Mouse (Mus musculus) kidney, postnatal 10 days (tissue): ENCODE results near the gene Mtmr2.

ENCODE experiments used
- DNase-seq: peaks from one replicate; pipeline ENCODE4 v3.0.0; 2021; ENCODE audit warnings: mixed read lengths

The Mtmr2 gene

DNA sequence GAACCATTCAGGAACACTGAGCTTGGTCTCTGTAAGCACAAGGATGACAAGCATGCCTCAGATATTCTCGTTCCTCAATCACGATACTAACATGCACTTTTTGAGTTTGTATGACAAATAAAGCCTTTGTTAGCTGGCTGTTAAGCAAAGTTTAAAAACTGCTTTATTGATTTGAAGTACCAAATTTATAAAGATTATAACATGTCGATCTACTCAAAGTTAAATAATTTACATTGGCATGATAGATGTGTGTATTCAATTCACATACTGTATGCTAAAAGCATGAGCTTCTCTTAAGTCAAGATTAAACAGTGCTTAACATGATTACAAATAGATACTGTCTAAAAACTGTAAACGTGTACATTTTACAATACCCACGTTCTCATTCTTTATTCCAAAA lies 59.4 kb downstream of the Mtmr2 start:
- no peak for DNase-seq

DNA sequence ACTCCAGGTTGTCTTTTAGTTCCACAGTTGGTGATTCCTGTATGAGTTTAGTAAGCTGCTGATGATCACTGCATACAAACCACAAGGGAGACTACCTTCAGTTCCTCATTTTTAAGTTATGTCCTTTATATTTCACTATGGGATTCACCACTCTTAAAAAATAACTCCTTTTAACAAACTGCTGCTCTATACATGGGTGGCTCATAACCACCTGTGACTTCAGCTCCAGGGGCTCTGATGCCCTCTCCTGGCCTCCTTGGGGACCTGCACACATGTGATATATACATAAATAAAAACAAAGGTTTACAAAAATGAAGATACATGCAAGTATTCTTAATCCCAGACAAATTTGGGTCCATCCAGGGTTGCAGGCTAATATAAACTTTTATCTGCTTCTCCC lies 61.7 kb downstream of the Mtmr2 start:
- no peak for DNase-seq

- DNase-seq: peak; percentile 30
Observed at GRCm38 (mm10) chr9:13818369-13818768, 70.2 kb downstream of the Mtmr2 start.

GRCm38 (mm10) chr9:13820774-13821173 lies 72.6 kb downstream of the Mtmr2 start:
- DNase-seq: no peak

DNA sequence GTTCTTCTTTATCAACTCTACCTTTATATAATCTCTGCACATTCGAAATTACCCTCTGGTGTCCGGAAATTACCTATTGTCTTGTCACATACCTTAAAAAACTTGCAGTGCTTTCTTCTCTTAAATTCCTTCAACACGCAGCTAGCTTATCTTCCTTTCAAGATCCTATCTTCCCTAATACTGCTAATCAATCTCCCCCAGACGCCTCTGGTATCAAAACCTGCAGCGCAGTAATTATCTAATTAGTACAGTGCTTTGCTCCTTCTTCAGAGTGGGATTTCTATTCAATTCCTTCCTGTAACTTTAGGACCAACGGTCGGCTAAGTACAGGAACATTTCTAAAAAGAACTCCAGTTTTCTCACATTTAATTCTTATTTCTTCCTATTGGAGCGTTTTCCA lies 77.7 kb downstream of the Mtmr2 start:
- no peak for DNase-seq

DNA sequence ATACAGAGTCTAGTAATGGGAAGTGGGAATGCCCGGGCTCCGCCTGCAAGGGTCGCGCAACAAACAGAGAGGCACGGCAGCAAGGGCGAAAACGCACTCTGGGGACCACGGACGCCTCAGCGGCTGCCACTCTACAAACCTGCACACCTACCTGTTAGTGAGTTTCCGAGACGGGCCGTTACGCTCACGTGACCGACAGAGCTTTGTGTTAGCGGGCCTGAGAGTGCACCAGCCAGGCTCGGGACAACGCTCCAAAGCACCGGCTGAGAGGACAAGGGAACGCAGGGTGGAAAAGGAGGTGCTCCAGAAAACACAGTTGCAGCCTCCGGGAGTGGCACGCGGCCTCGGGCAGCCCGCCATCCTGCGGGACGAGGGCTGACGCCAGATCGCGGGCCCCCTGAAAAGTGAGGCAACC lies 78.2 kb downstream of the Mtmr2 start:
- DNase-seq: peak; percentile 80

GRCm38 (mm10) chr9:13826832-13827405 lies 78.7 kb downstream of the Mtmr2 start, which contains the start of gene Cep57:
TSS of gene Cep57 (minus strand) at chr9:13827107.
- DNase-seq: peak; percentile 95

DNA sequence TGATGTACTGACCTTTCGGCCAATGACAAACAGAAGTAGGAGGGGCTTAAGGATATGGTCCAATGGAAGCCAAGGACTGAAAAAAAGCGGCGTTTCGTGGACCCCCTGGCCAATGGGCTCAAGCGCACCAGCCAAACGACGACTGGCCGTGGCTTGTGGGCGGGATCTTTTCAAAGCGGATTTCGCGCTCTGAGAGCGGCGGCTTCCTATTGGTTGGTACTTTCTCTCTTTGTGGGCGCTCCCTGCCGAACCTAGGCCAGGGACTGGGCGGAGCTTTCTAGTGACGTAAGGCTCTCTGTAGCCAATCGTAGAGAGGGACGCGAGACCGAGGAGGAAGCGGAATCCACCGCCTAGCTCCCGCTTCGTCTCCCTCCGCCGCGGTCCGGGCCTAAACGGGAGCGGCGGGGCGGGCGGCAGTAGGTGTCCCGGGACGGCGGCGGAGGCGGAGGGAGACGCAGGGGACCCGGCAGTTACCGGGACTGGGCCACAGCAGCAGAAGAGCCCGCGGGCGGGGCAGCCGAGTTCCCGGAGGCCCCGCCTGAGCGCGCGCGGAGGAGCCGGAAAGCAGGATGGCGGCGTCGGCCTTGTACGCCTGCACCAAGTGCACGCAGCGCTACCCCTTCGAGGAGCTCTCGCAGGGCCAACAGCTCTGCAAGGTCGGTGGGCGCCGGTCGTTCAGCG lies 79.3 kb downstream of the Mtmr2 start, which contains the start of gene Fam76b:
Gene Fam76b, plus strand, starts transcription at position 311 of the 681 bp plus-strand sequence.
- peak; percentile 99 for DNase-seq

DNA sequence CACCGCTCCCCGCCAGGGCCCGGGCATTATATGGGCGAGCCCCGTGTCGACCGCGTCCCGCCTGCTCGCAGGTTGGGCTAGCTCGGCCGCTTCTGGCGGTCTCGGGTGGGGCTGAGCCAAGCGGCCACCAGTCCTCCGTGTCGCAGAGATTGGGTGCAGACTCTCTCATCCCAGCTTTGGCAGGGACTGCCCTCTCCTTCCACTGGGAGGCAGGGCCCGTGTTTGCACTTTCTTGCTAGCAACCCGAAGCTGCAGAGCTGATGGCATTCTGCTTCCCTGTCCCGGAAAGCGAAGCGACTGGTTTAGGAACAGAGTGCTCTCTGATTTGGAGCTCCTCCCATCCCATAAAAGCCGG lies 79.9 kb downstream of the Mtmr2 start:
- DNase-seq: no peak

DNA sequence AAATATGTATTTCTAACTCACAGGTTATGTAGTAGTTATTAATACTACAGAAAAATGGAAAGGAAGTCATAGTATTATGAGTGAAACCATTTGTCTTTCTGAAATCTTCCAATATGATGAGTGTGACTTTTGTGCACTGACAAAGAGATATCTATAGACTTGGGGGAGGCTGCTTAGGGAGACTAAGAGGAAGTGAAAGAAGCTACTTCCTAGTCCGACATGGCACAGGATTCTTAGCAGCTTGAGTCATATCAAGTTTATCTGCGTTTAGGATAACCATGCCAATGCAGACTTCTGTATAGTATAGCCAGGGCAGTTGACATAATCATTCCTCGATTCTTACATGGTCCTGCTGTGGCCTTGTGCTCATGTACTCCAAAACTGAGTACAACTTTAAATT lies 87.0 kb downstream of the Mtmr2 start:
- DNase-seq: no peak

DNA sequence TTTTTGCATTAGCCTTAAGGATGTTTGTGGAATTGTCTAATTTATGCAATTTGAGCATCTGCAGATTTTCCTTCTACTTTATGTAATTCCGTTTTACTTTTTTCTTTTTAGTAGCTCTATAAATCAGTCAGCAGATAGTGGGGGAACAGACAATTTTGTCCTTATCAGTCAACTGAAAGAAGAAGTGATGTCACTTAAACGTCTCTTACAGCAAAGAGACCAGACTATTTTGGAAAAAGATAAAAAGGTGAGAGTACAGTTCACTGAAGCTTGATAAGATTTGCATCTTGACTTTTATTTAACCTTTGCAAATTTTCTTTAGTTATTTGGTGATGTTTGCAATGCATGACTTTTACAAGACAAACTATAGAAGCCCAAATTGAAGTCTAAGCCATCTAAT lies 88.5 kb downstream of the Mtmr2 start:
- DNase-seq: no peak

DNA sequence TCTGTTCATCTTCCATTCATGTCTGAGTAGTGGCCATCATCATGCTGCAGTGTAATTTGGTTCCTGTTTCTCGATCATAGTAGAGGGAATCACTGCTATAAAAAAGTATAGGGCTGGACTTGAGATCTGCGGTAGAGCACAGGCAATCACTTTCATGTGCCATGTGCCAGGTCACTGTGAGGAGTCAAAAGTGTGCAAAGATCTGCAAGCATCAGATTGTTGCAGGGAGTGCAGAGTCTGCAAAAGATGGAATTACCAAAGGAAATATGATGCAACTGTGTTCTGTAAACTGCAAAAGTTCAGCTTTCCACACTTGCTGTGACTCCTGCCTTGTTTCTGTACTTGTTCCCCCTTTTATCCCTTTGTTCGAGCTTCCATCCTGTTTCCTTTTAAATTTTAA lies 99.4 kb downstream of the Mtmr2 start:
- no peak for DNase-seq

DNA sequence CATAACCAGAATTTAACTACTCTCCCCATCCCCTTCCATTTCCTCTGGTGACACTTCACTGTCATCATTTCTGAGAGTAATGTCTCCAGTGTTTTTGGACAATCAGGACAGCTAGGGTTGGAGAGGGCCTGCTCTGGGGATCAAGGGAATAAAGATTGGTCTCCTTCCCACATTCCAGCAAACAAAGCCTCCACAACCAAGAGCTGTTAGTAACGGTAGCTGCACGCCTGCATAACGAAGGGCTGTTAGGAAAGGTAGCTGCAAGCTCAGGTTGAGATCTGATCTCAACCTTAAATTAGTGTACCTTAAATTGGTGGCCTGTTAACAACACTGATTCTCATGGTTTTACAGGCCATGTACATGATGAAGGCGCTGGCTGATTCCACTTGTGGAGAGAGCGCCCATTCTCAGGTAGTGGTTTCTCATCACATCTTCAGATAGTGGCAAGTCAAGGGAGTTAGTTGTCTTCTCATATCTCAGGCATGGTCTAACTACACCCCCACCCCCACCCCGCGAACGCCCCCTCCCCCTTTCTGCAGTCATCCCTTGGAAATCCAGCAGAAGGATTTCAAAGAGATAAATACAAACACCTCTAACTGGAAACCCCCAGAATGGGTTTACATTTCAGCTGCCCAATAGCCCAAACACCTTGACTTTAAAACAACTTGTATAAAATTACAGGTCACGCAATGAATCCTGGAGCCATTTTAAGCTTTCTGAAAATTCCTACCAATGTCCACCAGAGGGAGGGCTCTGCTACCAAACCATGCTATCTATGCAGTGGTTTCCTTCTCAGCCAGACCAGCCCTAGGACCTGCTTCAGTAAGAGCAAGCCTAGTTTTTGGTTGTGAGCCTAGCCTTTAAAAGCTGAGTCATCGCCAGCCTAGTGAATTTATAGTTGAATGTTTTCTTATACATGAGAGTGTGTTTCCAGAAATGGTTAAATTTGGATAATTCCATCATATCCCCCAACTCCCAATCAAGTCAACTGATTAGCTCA lies 100.6 kb downstream of the Mtmr2 start:
- DNase-seq: peak; percentile 52

DNA sequence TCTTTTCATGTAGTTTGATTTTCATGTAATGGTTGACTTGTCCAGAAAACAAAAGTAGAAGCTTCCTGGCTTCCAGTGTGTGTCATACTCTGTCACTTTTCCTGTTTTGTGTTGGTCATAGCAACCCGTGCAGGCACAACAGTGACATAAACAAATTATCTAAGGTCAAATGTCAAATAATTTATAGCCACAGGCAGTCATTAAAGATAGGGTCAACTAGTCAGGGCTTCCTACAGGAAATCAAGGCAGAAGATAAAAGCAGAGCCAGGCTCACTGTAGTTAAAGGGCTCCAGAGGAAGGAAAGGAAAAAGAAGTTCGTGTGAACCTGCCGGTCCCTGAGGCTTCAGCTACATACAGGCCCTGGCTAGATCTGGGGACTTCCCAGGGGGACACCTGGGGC lies 105.7 kb downstream of the Mtmr2 start:
- DNase-seq: no peak
